Mouse (Mus musculus) intestine, embryonic 15.5 days (tissue): ENCODE measurements around the gene Afap1l2. TPM values are rescaled to one million over a fixed set of nuclear protein-coding genes. Genes with fewer than 3 reads are reported as not detected.

ENCODE experiments used
- ATAC-seq: fragments of 200-750 bp; cut with Nextera tagmentation; 2 replicates; pipeline ENCODE4 v1.8.0; 2017; ENCODE audit warnings: moderate TSS enrichment, moderate library complexity
- H3K27ac ChIP-seq: fragments of 300-500 bp; sonication (generic); 2 replicates; pipeline ENCODE4 v1.5.1; 2015; ENCODE audit warnings: mild to moderate bottlenecking, inconsistent platforms
- H3K27me3 ChIP-seq: fragments of 300-500 bp; sonication (generic); replicated peaks from 2 replicates; pipeline ENCODE4 v1.6.1; 2015; ENCODE audit warnings: inconsistent platforms
- H3K36me3 ChIP-seq: fragments of 300-500 bp; sonication (generic); 2 replicates; pipeline ENCODE4 v1.6.1; 2015; ENCODE audit warnings: inconsistent platforms
- H3K4me1 ChIP-seq: fragments of 300-500 bp; sonication (generic); replicated peaks from 2 replicates; pipeline ENCODE4 v1.6.1; 2015; ENCODE audit warnings: inconsistent platforms
- H3K4me2 ChIP-seq: fragments of 300-500 bp; sonication (generic); replicated peaks from 2 replicates; pipeline ENCODE4 v1.6.1; 2015; ENCODE audit warnings: mild to moderate bottlenecking, inconsistent platforms
- H3K4me3 ChIP-seq: fragments of 300-500 bp; sonication (generic); replicated peaks from 2 replicates; pipeline ENCODE4 v1.5.1; 2015; ENCODE audit warnings: inconsistent platforms
- H3K9ac ChIP-seq: fragments of 300-500 bp; sonication (generic); 2 replicates; pipeline ENCODE4 v1.6.1; 2015; ENCODE audit warnings: inconsistent platforms
- H3K9me3 ChIP-seq: fragments of 300-500 bp; sonication (generic); 2 replicates; pipeline ENCODE4 v1.6.1; 2016; ENCODE audit warnings: inconsistent platforms
- WGBS: fragments of 180-500 bp; shearing (Covaris S2); methylation state at CpG from one replicate; pipeline ENCODE4 v1.1.7; 2015; 5-methylcytosine and 5-hydroxymethylcytosine counted together
- polyA plus RNA-seq: library from polyadenylated mRNA; unstranded; fragments of >200 nt; fragmentation: Nextera tagmentation; extraction: Ambion mirVana; gene quantifications from 2 replicates; pipeline ENCODE4 v1.2.1, GENCODE M21; 2015

Gene Afap1l2
- polyA plus RNA-seq, 1 experiment from 2014 or later, result 18.4 TPM

DNA sequence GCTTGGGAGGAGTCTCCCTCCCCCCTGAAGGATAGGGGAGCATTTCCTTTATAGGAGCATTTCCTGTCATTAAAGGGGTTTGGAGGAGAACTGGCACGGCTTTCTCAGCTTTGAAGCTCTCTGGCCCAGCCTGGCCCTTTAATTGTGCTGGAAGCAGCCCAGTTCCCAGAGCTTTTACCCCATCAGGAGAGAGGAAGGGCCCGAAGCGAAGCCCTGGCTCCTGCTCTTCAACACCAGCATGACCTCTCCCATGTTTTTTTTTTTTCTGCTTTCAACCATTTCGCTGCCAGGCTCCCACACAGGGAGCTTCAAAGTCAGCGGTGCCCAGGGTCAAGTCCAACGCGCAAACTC lies 4.6 kb downstream of the Afap1l2 start:
- 40% methylated on average over 7 of the region's 7 CpGs for WGBS
- Histone ChIP-seq H3K9ac (no peak overlapping the region), H3K27ac (peak overlapping the region; percentile 66), H3K36me3 (no peaks in the 10 kb centered on the region), H3K9me3 (no peaks in the 10 kb centered on the region), H3K4me1 (peaks cover 41% of the 10 kb centered on the region), H3K27me3 (peaks cover 8% of the 10 kb centered on the region; the same call in 1 of the 2 replicates), H3K4me2 (peak overlapping the region; percentile 35; the same call in 1 of the 2 replicates), H3K4me3 (no peak overlapping the region)
- ATAC-seq, result no peak

- H3K27me3 ChIP-seq, result peaks cover 7% of the 10 kb centered on the region; the same call in 1 of the 2 replicates
- H3K4me3 ChIP-seq, result no peak overlapping the region
- H3K4me2 ChIP-seq, result peak overlapping the region; percentile 35; the same call in 1 of the 2 replicates
- no peaks in the 10 kb centered on the region for H3K9me3 ChIP-seq
- H3K36me3 ChIP-seq, result no peaks in the 10 kb centered on the region
- ATAC-seq, result no peak
- H3K4me1 ChIP-seq, result peaks cover 43% of the 10 kb centered on the region
- no peak overlapping the region for H3K9ac ChIP-seq
- H3K27ac ChIP-seq, result peak overlapping the region; percentile 66
- WGBS, result 52% methylated on average over 12 of the region's 12 CpGs
Observed at GRCm38 (mm10) chr19:57002741-57003459, 5.1 kb downstream of the Afap1l2 start.

- 82% methylated on average over 4 of the region's 4 CpGs for WGBS
- Histone ChIP-seq H3K27ac (no peak overlapping the region), H3K4me1 (peaks cover 47% of the 10 kb centered on the region), H3K9me3 (no peaks in the 10 kb centered on the region), H3K9ac (no peak overlapping the region), H3K27me3 (no peaks in the 10 kb centered on the region), H3K4me3 (no peak overlapping the region), H3K4me2 (no peak overlapping the region), H3K36me3 (no peaks in the 10 kb centered on the region)
- ATAC-seq, result no peak
Observed at GRCm38 (mm10) chr19:57001926-57002325, 6.1 kb downstream of the Afap1l2 start.

GRCm38 (mm10) chr19:57000592-57000991 lies 7.4 kb downstream of the Afap1l2 start:
- Histone ChIP-seq H3K4me2 (no peak overlapping the region), H3K4me3 (no peak overlapping the region), H3K4me1 (peaks cover 52% of the 10 kb centered on the region), H3K27me3 (no peaks in the 10 kb centered on the region), H3K9ac (no peak overlapping the region), H3K27ac (no peak overlapping the region), H3K36me3 (no peaks in the 10 kb centered on the region), H3K9me3 (no peaks in the 10 kb centered on the region)
- no peak for ATAC-seq
- 75% methylated on average over 5 of the region's 5 CpGs for WGBS

- H3K4me1 ChIP-seq, result peaks cover 54% of the 10 kb centered on the region
Observed at GRCm38 (mm10) chr19:56999781-57000180, 8.2 kb downstream of the Afap1l2 start.

DNA sequence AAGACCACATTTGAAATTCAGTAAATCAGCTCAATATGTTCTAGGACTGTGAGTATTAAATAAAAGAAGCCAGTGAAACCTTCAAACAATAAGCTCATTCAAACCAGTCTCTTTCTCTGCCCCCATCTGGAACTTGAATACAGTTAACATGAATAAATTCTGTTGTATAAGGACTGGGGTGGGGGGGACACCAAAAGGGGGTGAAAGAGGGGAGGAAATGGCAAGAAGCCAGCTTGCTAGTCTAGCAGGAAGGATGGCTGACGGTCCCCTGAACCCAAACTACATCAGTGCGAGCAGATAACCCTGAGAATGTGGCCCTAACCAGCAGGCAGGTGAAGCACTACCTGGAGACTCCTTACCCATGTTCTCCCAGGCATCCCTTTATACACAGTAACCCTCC lies 9.1 kb downstream of the Afap1l2 start:
- Histone ChIP-seq H3K36me3 (no peaks in the 10 kb centered on the region), H3K27ac (0 out of 2 replicates have a peak overlapping the region, but pooled peaks have one; percentile 37), H3K4me1 (peaks cover 48% of the 10 kb centered on the region), H3K4me3 (no peak overlapping the region), H3K9ac (no peak overlapping the region), H3K4me2 (no peak overlapping the region), H3K9me3 (no peaks in the 10 kb centered on the region), H3K27me3 (no peaks in the 10 kb centered on the region)
- no peak for ATAC-seq
- WGBS, result 66% methylated on average over 2 of the region's 2 CpGs

More at GRCm38 (mm10) chr19:56999781-57000180, 8.2 kb downstream of the Afap1l2 start:
- no peak overlapping the region for H3K27ac ChIP-seq
- no peaks in the 10 kb centered on the region for H3K27me3 ChIP-seq
- no peak overlapping the region for H3K4me2 ChIP-seq
- no peak overlapping the region for H3K9ac ChIP-seq
- no peaks in the 10 kb centered on the region for H3K9me3 ChIP-seq
- H3K36me3 ChIP-seq, result no peaks in the 10 kb centered on the region
- ATAC-seq, result no peak
- WGBS, result 50% methylated on average over 2 of the region's 2 CpGs
- no peak overlapping the region for H3K4me3 ChIP-seq

GRCm38 (mm10) chr19:56998331-56998730 lies 9.7 kb downstream of the Afap1l2 start:
- 51% methylated on average over 4 of the region's 4 CpGs for WGBS
- ATAC-seq, result no peak
- no peaks in the 10 kb centered on the region for H3K27me3 ChIP-seq
- H3K27ac ChIP-seq, result peak overlapping the region; percentile 37
- no peaks in the 10 kb centered on the region for H3K9me3 ChIP-seq
- no peak overlapping the region for H3K4me2 ChIP-seq
- no peak overlapping the region for H3K9ac ChIP-seq
- peaks cover 42% of the 10 kb centered on the region for H3K4me1 ChIP-seq
- no peaks in the 10 kb centered on the region for H3K36me3 ChIP-seq
- no peak overlapping the region for H3K4me3 ChIP-seq

DNA sequence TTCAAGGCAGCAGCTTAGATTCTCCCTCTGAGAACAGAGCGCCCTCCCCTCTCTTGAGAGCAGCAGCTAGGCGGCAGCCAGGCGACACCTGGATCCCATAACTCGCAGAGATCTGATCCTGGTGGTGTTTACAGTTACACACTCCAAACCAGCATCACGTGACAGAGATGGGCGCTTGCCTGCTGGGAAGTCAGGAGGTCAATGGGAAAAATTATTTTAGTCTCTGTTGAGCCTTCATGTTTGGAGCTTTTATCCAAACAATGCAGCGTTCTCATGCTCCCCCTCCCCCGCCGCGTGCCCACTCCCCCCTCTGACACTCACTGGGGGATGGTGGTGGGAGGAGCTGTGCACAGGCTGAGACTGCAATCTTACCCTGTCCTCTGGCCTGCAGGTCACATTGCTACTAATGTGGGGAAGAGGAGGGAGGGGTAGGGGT lies 10.8 kb downstream of the Afap1l2 start:
- no peaks in the 10 kb centered on the region for H3K27me3 ChIP-seq
- peaks cover 32% of the 10 kb centered on the region for H3K4me1 ChIP-seq
- no peak overlapping the region for H3K9ac ChIP-seq
- ATAC-seq, result peak; percentile 89
- H3K4me3 ChIP-seq, result no peak overlapping the region
- peak overlapping the region; percentile 72 for H3K27ac ChIP-seq
- H3K9me3 ChIP-seq, result no peaks in the 10 kb centered on the region
- peak overlapping the region; percentile 34 for H3K4me2 ChIP-seq
- 4% methylated on average over 10 of the region's 10 CpGs for WGBS
- H3K36me3 ChIP-seq, result no peaks in the 10 kb centered on the region

DNA sequence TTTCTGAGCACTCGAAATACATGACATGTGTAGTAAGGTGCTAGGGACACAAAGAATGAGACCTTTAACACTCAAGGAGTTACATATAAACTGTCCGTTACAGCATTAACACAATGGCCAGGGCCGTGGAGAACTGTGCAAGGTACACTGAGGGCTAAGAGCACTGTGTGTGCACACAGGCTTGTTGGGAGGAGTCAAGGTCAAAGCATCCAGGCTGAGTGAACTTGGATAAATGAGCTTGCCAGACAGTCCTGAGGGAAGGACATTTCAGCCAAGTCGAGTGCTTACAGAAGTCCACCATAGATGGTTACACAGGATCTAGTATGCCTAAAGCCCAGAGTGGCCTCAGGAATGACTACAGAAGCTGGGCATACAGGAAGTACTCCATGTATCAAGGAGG lies 12.6 kb downstream of the Afap1l2 start:
- no peaks in the 10 kb centered on the region for H3K27me3 ChIP-seq
- H3K27ac ChIP-seq, result no peak overlapping the region
- no peak for ATAC-seq
- WGBS, result 79% methylated on average over 4 of the region's 4 CpGs
- H3K4me1 ChIP-seq, result peaks cover 29% of the 10 kb centered on the region
- H3K4me2 ChIP-seq, result no peak overlapping the region
- no peaks in the 10 kb centered on the region for H3K36me3 ChIP-seq
- H3K4me3 ChIP-seq, result no peak overlapping the region
- no peak overlapping the region for H3K9ac ChIP-seq
- no peaks in the 10 kb centered on the region for H3K9me3 ChIP-seq

GRCm38 (mm10) chr19:56994653-56995052 lies 13.4 kb downstream of the Afap1l2 start:
- no peak overlapping the region for H3K4me2 ChIP-seq
- 82% methylated on average over 4 of the region's 4 CpGs for whole genome bisulfite sequencing
- H3K9me3 ChIP-seq, result no peaks in the 10 kb centered on the region
- no peaks in the 10 kb centered on the region for H3K36me3 ChIP-seq
- H3K27me3 ChIP-seq, result no peaks in the 10 kb centered on the region
- H3K27ac ChIP-seq, result no peak overlapping the region
- H3K4me3 ChIP-seq, result no peak overlapping the region
- H3K9ac ChIP-seq, result no peak overlapping the region
- peaks cover 37% of the 10 kb centered on the region for H3K4me1 ChIP-seq
- no peak for ATAC-seq

DNA sequence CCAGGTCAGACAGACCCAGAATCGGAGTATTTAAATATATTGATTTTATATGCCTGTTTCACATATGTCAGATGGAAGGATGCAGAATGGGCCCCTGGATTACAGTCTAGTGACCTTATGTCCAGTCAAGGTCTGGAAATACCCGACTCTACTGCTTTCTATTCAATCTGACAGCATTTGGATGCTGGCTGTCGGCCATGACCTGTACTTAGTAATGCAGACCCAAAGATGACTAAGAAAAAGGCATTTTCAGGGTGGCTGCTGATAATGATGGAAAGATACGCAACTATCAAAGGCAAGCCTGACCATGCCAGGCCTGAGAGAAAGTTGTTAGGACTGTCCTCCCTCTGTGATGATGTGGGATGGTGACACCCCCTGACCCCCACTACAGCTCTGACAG lies 14.3 kb downstream of the Afap1l2 start:
- Histone ChIP-seq H3K9ac (no peak overlapping the region), H3K4me2 (no peak overlapping the region), H3K4me1 (peaks cover 39% of the 10 kb centered on the region), H3K27ac (no peak overlapping the region), H3K36me3 (no peaks in the 10 kb centered on the region), H3K9me3 (no peaks in the 10 kb centered on the region), H3K4me3 (no peak overlapping the region), H3K27me3 (no peaks in the 10 kb centered on the region)
- no peak for ATAC-seq
- 71% methylated on average over 4 of the region's 4 CpGs for WGBS

DNA sequence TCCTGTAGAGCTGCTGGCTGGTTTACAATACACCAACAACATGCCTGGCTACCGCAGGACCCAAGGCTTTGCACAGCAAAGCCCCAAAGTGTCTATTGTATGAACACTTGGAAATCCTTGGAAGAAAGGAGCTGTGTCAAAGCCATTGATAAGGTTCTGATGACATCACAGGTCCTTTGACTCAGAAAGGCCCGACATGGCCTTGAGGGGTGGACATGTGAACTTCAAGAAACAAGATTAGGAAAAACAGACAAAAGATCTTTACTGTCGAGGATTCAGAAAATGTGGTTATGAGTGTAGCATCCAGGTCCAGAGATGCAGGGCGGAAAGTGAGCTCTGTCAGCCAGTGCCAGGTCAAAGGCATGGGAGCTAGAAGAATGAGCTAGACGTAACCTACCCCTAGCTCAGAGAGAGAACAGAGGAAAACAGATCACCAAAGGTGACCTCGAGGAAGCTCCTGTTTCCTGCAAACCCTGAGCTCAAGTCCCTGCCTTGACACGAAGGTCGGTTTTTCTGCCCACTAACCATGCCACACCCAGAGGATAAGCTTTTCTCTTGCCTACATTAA lies 15.0 kb downstream of the Afap1l2 start:
- no peak for ATAC-seq
- no peaks in the 10 kb centered on the region for H3K27me3 ChIP-seq
- H3K4me3 ChIP-seq, result no peak overlapping the region
- H3K9ac ChIP-seq, result no peak overlapping the region
- peaks cover 38% of the 10 kb centered on the region for H3K4me1 ChIP-seq
- no peak overlapping the region for H3K27ac ChIP-seq
- H3K4me2 ChIP-seq, result no peak overlapping the region
- WGBS, result 69% methylated on average over 8 of the region's 8 CpGs
- H3K36me3 ChIP-seq, result no peaks in the 10 kb centered on the region
- H3K9me3 ChIP-seq, result no peaks in the 10 kb centered on the region
